8 mouse cellular contexts compared by ENCODE assay signal in the genomic region with DNA sequence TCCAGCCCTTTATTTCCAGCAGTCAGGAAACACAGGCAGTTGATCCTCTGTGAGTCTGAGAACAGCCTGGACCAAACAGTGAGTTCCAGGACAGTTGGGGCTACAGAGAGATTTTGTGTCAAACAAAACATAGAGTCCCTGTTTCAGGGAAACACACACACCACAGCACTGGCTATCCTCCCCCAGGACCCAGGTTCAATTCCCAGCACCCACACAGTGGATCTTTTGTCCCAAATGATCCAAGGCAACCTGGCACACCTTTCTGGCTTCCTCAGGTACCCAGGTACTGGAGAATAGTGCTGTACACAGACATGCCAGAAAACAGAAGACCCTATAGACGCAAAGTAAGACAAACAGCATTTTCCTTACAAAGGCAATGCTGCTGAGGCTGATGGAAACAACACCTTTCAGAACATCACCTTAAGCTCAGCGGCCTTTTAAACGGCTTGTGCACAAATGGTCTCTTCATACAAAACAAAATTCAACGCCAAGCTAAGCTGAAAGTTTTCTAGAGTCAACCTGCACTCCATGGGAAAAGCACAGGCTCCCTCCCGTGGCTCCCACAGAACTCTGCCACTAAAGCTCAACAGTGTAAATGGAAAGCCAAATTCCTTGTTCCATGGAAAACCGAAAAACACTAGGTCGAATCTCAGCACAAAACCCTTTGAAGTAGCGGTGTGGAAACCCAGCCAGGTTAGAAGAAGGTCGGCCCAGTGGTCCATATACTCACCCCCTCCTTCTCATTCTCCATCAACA. TPM values are rescaled to one million over a fixed set of nuclear protein-coding genes. Genes with fewer than 3 reads are reported as not detected.
DNase-seq lines count a peak whose midpoint lies in the region; ATAC-seq and TF ChIP-seq lines count a peak whose summit lies in the region.

No protein-coding gene starts in this region.

- H3K4me1 ChIP-seq in lung, embryonic 16.5 days (replicated peaks; ENCODE audit: control insufficient read depth, insufficient read depth, low read length), result peaks cover 15% of the 10 kb centered on the region
- peaks cover 31% of the 10 kb centered on the region for H3K4me1 ChIP-seq in embryonic facial prominence, embryonic 15.5 days
- peaks cover 13% of the 10 kb centered on the region; the same call in 1 of the 2 replicates for H3K4me1 ChIP-seq in limb, embryonic 11.5 days (ENCODE audit: control insufficient read depth, insufficient read depth, low read length)
- H3K4me1 ChIP-seq in olfactory bulb, adult 2 months (ENCODE audit: control insufficient read depth, insufficient read depth, low read length), result peaks cover 17% of the 10 kb centered on the region

- H3K4me2 ChIP-seq in lung, embryonic 16.5 days (ENCODE audit: low read depth, low read length), result peak overlapping the region; percentile 82
- peak overlapping the region; percentile 57 for H3K4me2 ChIP-seq in embryonic facial prominence, embryonic 15.5 days (replicated peaks)
- peak overlapping the region; percentile 77 for H3K4me2 ChIP-seq in limb, embryonic 11.5 days (ENCODE audit: low read depth, severe bottlenecking)

- no peak for TF ChIP-seq POLR2A in olfactory bulb, adult 2 months (IDR thresholded peaks at IDR 0.05; ENCODE audit: insufficient read depth, low read depth, low read length)

- H3K4me3 ChIP-seq in lung, embryonic 16.5 days (ENCODE audit: low read length), result peak overlapping the region; percentile 70
- H3K4me3 ChIP-seq in embryonic facial prominence, embryonic 15.5 days (replicated peaks), result peak overlapping the region; percentile 85
- H3K4me3 ChIP-seq in limb, embryonic 11.5 days (ENCODE audit: low read depth, low read length), result peak overlapping the region; percentile 85
- H3K4me3 ChIP-seq in olfactory bulb, adult 2 months (ENCODE audit: insufficient read depth, low read depth, low read length), result peak overlapping the region; percentile 97

- WGBS in lung, embryonic 16.5 days, result 23% methylated on average over 9 of the region's 9 CpGs
- 24% methylated on average over 9 of the region's 9 CpGs for WGBS in embryonic facial prominence, embryonic 15.5 days
- 30% methylated on average over 9 of the region's 9 CpGs for WGBS in limb, embryonic 11.5 days
- 24% methylated on average over 9 of the region's 9 CpGs for WGBS in olfactory bulb, adult 2 months

- peak overlapping the region; percentile 88 for H3K9ac ChIP-seq in lung, embryonic 16.5 days (ENCODE audit: low read length)
- H3K9ac ChIP-seq in embryonic facial prominence, embryonic 15.5 days, result peak overlapping the region; percentile 72
- peak overlapping the region; percentile 78 for H3K9ac ChIP-seq in limb, embryonic 11.5 days (ENCODE audit: low read length)

- no peaks in the 10 kb centered on the region for H3K9me3 ChIP-seq in lung, embryonic 16.5 days (ENCODE audit: control insufficient read depth, low read length)
- H3K9me3 ChIP-seq in embryonic facial prominence, embryonic 15.5 days (replicated peaks), result no peaks in the 10 kb centered on the region
- no peaks in the 10 kb centered on the region for H3K9me3 ChIP-seq in limb, embryonic 11.5 days (ENCODE audit: control insufficient read depth, low read length)

- ATAC-seq in lung, embryonic 16.5 days (ENCODE audit: low read depth), result no peak
- ATAC-seq in embryonic facial prominence, embryonic 15.5 days (ENCODE audit: insufficient number of reproducible peaks, low FRiP score, low TSS enrichment, low read depth), result no peak
- no peak for ATAC-seq in limb, embryonic 11.5 days (ENCODE audit: insufficient number of reproducible peaks, low FRiP score, low TSS enrichment, low read depth)

- DNase-seq in lung, adult 18-20 months, result no peak
- no peak for DNase-seq in limb, embryonic 11.5 days (ENCODE audit: low spot score)
- DNase-seq in thymus, postnatal 0 days (ENCODE audit: low spot score), result no peak
- no peak for DNase-seq in thymus, postnatal 10 days (ENCODE audit: low spot score in 2 of 2)
- no peak for DNase-seq in adrenal gland, postnatal 25 days

- H3K27ac ChIP-seq in lung, embryonic 16.5 days (ENCODE audit: low read length), result peak overlapping the region; percentile 78; the same call in 1 of the 2 replicates
- peak overlapping the region; percentile 97 for H3K27ac ChIP-seq in embryonic facial prominence, embryonic 15.5 days (replicated peaks)
- H3K27ac ChIP-seq in limb, embryonic 11.5 days (replicated peaks; ENCODE audit: low read depth, low read length), result peak overlapping the region; percentile 72
- H3K27ac ChIP-seq in olfactory bulb, adult 2 months (ENCODE audit: insufficient read depth, low read depth, low read length), result no peak overlapping the region

- H3K36me3 ChIP-seq in lung, embryonic 16.5 days (ENCODE audit: control insufficient read depth, insufficient read depth, low read length), result peaks cover 33% of the 10 kb centered on the region
- peaks cover 44% of the 10 kb centered on the region for H3K36me3 ChIP-seq in embryonic facial prominence, embryonic 15.5 days
- H3K36me3 ChIP-seq in limb, embryonic 11.5 days (ENCODE audit: control insufficient read depth, insufficient read depth, low read length), result peaks cover 22% of the 10 kb centered on the region

- no peak for TF ChIP-seq CTCF in olfactory bulb, adult 2 months (IDR thresholded peaks at IDR 0.05; ENCODE audit: insufficient read depth, low read depth, low read length)

- no peaks in the 10 kb centered on the region for H3K27me3 ChIP-seq in lung, embryonic 16.5 days (ENCODE audit: control insufficient read depth, insufficient read depth, low read depth, low read length)
- no peaks in the 10 kb centered on the region for H3K27me3 ChIP-seq in embryonic facial prominence, embryonic 15.5 days
- H3K27me3 ChIP-seq in limb, embryonic 11.5 days (ENCODE audit: control insufficient read depth, insufficient read depth, low read length), result no peaks in the 10 kb centered on the region

RNA-seq across cellular contexts. Expression of a gene that starts 1.4 kb away (rescaled TPM):
- 77.2 and 85.1 TPM in 2 replicates for polyA plus RNA-seq in lung, embryonic 16.5 days (2015; fragmentation: Nextera tagmentation; extraction: Ambion mirVana)
- 105 and 106 TPM in 2 replicates for polyA plus RNA-seq in embryonic facial prominence, embryonic 15.5 days (2015; fragmentation: Nextera tagmentation; extraction: Ambion mirVana)
- polyA plus RNA-seq in limb, embryonic 11.5 days (2014; fragmentation: Nextera tagmentation; extraction: Ambion mirVana), result 98.3 and 101 TPM in 2 replicates
- polyA plus RNA-seq in olfactory bulb, adult 2 months (2012; ENCODE audit: insufficient read depth, insufficient read length, low replicate concordance, missing spikeins), result 509 TPM in 1 of 2 replicates, not detected in the other
- polyA plus RNA-seq in thymus, postnatal 0 days (2015; fragmentation: Nextera tagmentation; extraction: Ambion mirVana), result 125 and 146 TPM in 2 replicates
- 83.6 and 96.8 TPM in 2 replicates for total RNA-seq in adrenal gland, postnatal 25 days (2021)

RNA-seq across cellular contexts. Expression of a gene that starts 7.5 kb away (rescaled TPM):
- 22.0 and 25.5 TPM in 2 replicates for polyA plus RNA-seq in lung, embryonic 16.5 days (2015; fragmentation: Nextera tagmentation; extraction: Ambion mirVana)
- 31.6 and 33.2 TPM in 2 replicates for polyA plus RNA-seq in embryonic facial prominence, embryonic 15.5 days (2015; fragmentation: Nextera tagmentation; extraction: Ambion mirVana)
- polyA plus RNA-seq in limb, embryonic 11.5 days (2014; fragmentation: Nextera tagmentation; extraction: Ambion mirVana), result 22.1 and 23.2 TPM in 2 replicates
- polyA plus RNA-seq in olfactory bulb, adult 2 months (2012; ENCODE audit: insufficient read depth, insufficient read length, low replicate concordance, missing spikeins), result not detected in 2 replicates
- polyA plus RNA-seq in thymus, postnatal 0 days (2015; fragmentation: Nextera tagmentation; extraction: Ambion mirVana), result 21.0 and 24.1 TPM in 2 replicates
- 12.5 and 15.4 TPM in 2 replicates for total RNA-seq in adrenal gland, postnatal 25 days (2021)

RNA-seq across cellular contexts. Expression of a gene that starts 9.4 kb away (rescaled TPM):
- polyA plus RNA-seq in lung, embryonic 16.5 days (2015; fragmentation: Nextera tagmentation; extraction: Ambion mirVana), result 43.2 and 46.2 TPM in 2 replicates
- polyA plus RNA-seq in embryonic facial prominence, embryonic 15.5 days (2015; fragmentation: Nextera tagmentation; extraction: Ambion mirVana), result 27.3 and 27.6 TPM in 2 replicates
- polyA plus RNA-seq in limb, embryonic 11.5 days (2014; fragmentation: Nextera tagmentation; extraction: Ambion mirVana), result 12.2 and 13.1 TPM in 2 replicates
- not detected in 2 replicates for polyA plus RNA-seq in olfactory bulb, adult 2 months (2012; ENCODE audit: insufficient read depth, insufficient read length, low replicate concordance, missing spikeins)
- polyA plus RNA-seq in thymus, postnatal 0 days (2015; fragmentation: Nextera tagmentation; extraction: Ambion mirVana), result 20.7 and 23.4 TPM in 2 replicates
- total RNA-seq in adrenal gland, postnatal 25 days (2021), result 14.3 and 23.7 TPM in 2 replicates

RNA-seq across cellular contexts. Expression of a gene that starts 29.3 kb away (rescaled TPM):
- polyA plus RNA-seq in lung, embryonic 16.5 days (2015; fragmentation: Nextera tagmentation; extraction: Ambion mirVana), result 0.34 and 0.43 TPM in 2 replicates
- polyA plus RNA-seq in embryonic facial prominence, embryonic 15.5 days (2015; fragmentation: Nextera tagmentation; extraction: Ambion mirVana), result 0.32 and 0.42 TPM in 2 replicates
- 0.13 TPM in 1 of 2 replicates, not detected in the other for polyA plus RNA-seq in limb, embryonic 11.5 days (2014; fragmentation: Nextera tagmentation; extraction: Ambion mirVana)
- not detected in 2 replicates for polyA plus RNA-seq in olfactory bulb, adult 2 months (2012; ENCODE audit: insufficient read depth, insufficient read length, low replicate concordance, missing spikeins)
- polyA plus RNA-seq in thymus, postnatal 0 days (2015; fragmentation: Nextera tagmentation; extraction: Ambion mirVana), result 0.26 and 0.44 TPM in 2 replicates
- not detected in 2 replicates for total RNA-seq in adrenal gland, postnatal 25 days (2021)

RNA-seq across cellular contexts. Expression of a gene that starts 45.6 kb away (rescaled TPM):
- polyA plus RNA-seq in lung, embryonic 16.5 days (2015; fragmentation: Nextera tagmentation; extraction: Ambion mirVana), result 61.7 and 63.5 TPM in 2 replicates
- 69.0 and 71.3 TPM in 2 replicates for polyA plus RNA-seq in embryonic facial prominence, embryonic 15.5 days (2015; fragmentation: Nextera tagmentation; extraction: Ambion mirVana)
- 58.5 and 60.2 TPM in 2 replicates for polyA plus RNA-seq in limb, embryonic 11.5 days (2014; fragmentation: Nextera tagmentation; extraction: Ambion mirVana)
- polyA plus RNA-seq in olfactory bulb, adult 2 months (2012; ENCODE audit: insufficient read depth, insufficient read length, low replicate concordance, missing spikeins), result not detected in 2 replicates
- polyA plus RNA-seq in thymus, postnatal 0 days (2015; fragmentation: Nextera tagmentation; extraction: Ambion mirVana), result 86.3 and 91.9 TPM in 2 replicates
- total RNA-seq in adrenal gland, postnatal 25 days (2021), result 24.7 and 30.8 TPM in 2 replicates

Comparison
In these comparisons a context has a peak if more than half of its experiments do, and no peak if none do; other contexts are left out.
1. RNA of a gene that starts 7.5 kb away (polyA plus RNA-seq): 31.6 to 33.2 TPM in embryonic facial prominence, embryonic 15.5 days, 22.0 to 25.5 TPM in lung, embryonic 16.5 days, 21.0 to 24.1 TPM in thymus, postnatal 0 days and 22.1 to 23.2 TPM in limb, embryonic 11.5 days; not detected in olfactory bulb, adult 2 months; every median in the first group is over 10 times any median in the second.
2. Peak in every context shown above with its lines, with median percentiles within 50 percentile points of each other: H3K4me2 ChIP-seq, H3K4me3 ChIP-seq and H3K9ac ChIP-seq.